Mouse (Mus musculus): ENCODE data around the gene Fbp1.
"Not testable (repeated sequence)": the region's sequence is repeated elsewhere in the genome, so short reads cannot be mapped to it uniquely, and the experiment has no call there.

Fbp1 gene

GRCm38 (mm10) chr13:62884536-62884935, 3.5 kb downstream of the Fbp1 start:
- no peak for DNase-seq (ENCODE audit: low spot score)

- DNase-seq (ENCODE audit: low spot score) = no peak
These were observed 4.2 kb downstream of the Fbp1 start for GRCm38 (mm10) chr13:62883925-62884324.

GRCm38 (mm10) chr13:62883436-62883835, 4.6 kb downstream of the Fbp1 start:
- DNase-seq (ENCODE audit: low spot score) = no peak

DNA sequence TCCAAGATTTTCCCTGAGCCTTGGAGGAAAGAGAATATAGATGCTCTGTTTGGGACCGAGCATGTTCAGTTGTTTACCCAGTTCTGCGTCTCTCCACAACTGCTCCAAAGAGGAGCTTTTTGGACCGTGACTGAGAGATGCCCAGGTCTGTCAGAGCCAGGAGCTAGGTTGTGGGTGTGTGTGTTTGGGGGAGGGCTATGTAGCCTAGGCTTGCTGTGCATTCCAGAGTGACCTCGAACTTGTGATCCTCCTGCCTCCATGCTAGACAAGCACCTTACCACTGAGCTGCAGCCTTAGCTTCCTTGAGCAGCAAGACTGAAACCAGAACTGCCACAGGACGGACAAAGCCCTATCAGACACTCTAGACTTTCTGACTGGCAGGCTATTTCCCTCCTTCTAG, 5.2 kb downstream of the Fbp1 start:
- no peak for DNase-seq (ENCODE audit: low spot score)

GRCm38 (mm10) chr13:62881336-62881735, 6.7 kb downstream of the Fbp1 start:
- DNase-seq (ENCODE audit: low spot score) = no peak

DNA sequence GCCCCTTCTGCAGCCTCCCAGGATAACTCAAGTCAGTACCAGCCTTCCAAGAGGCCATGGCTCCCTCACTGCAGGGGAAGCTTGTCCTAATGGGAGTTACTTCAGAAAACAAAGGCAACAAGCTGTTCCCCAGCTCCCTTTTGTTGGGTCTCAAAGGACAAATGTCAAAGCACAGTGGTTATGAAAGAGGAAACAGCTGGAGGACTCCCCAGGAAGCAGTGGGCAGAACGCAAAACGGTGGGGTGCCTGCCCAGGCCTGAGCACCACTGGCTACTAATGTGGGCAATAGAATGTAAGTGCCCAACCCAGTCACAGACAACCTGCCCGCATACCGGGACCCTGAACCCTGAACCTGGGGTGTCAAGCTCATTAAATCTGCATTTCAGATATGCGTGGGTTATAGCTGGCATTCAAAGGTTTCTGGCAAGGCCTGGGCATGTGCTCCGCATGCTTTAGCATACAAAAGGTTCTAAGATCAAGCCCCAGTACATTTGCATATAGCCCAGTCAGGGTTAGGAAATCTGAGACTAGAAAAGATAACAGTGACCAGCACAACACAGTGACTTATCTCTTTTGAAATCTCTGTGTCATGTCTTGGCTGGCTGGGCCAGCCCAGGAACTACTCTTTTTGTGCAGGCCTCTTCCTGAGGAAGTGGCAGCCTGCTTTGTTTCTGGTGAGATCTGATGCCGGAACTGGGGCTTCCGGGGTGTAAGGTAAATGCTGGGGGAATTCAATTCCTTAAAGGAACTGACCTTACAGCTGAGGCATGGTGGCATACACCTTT, 8.1 kb downstream of the Fbp1 start:
- DNase-seq (ENCODE audit: low spot score) = no peak

GRCm38 (mm10) chr13:62879411-62879810, 8.7 kb downstream of the Fbp1 start:
- DNase-seq (ENCODE audit: low spot score) = no peak

DNA sequence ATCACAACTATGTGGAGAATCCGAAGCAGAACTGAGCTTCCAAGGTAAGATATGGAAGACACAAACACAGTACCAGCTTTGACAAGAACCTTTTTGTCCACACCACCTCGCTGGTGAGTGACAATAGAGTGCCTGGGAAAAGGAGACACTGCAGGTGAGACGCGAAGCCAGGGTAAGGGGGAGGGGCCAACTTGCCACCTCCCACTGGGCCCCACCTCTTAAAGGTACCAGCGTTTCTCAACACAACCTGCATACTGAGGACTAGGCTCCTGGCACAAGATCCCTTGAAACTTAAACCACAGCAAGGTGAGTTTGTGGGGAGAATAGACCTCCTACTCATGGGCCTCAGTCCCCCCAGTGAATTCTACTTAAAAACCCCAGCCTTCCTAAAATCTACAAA, 10.8 kb downstream of the Fbp1 start:
- no peak for DNase-seq (ENCODE audit: low spot score)

- DNase-seq (ENCODE audit: low spot score) = no peak
These were observed 12.0 kb downstream of the Fbp1 start for GRCm38 (mm10) chr13:62876111-62876510.

DNA sequence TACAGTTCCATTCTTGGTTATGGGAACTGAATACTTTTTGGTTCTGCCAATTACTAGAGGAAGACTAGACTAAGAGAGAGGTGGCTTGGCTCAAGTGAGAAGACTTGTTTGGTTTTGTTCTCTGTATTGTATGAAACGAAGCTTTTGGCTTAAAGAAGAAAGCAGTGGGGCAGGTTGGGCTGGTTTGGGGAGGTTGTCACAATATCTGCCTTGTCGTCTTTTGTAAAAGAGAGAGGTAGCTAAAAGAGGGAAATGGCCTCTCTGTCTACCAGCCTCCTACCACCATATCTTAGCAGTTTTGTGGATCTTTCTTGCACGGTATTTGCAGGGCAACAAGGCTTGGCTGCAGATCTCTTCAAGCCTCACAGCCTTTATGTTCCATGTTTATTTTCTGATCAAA, 15.8 kb downstream of the Fbp1 start:
- no peak for DNase-seq (ENCODE audit: low spot score)

DNA sequence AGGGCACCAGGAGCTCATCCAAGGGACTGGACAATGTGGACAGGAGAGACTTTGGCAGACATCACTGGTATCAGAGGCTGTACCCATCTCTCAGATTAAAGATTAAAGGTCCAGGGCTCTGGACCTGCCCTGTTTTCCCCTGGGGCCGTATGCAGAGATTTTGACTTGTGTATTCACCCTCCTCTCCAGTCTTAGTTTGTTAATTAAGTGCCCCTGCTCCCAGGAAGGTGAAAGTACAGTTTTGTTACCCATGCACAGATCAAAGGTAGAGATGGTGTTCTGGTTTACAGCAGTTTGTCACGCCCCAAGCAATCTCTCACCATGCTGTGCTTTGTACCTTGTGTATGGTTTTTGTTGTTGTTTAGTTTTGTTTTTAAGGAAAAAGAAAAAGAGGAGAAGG, 17.5 kb downstream of the Fbp1 start:
- DNase-seq (ENCODE audit: low spot score) = no peak

- DNase-seq (ENCODE audit: low spot score) = no peak
These were observed 21.3 kb downstream of the Fbp1 start for GRCm38 (mm10) chr13:62866817-62867216.

DNA sequence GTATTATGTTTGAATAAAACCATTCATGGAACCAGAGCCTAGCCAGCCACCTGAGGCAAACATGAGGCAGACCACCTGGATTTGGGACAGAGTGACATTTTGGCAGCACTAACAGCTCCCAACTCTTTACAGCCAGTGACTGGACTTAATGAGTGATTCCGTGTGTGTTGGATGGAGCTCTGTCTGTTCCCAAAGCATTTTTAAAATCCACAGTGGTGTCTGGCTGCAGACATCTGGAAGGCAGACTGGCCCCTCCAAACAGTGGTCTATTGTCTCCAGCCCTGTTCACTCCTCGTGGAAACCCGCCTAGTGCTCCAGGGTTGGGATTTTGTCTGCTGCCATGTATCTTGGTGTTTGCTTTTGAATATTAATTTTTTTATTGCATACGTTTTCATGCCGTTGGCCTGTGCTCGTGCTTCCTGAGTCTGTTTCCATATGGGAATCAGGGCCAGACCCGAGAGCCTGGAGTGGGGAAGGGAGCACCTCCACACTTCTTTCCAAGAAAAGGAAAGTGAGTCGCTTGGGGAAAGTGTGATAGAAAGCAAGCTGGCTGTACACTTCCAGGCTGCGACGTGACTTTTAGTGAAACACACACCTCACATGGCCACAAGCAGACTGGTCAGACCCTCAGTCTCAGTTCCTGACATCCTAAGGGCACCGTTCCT, 22.3 kb downstream of the Fbp1 start:
- no peak for DNase-seq (ENCODE audit: low spot score)

GRCm38 (mm10) chr13:62863771-62864170, 24.3 kb downstream of the Fbp1 start:
- DNase-seq (ENCODE audit: low spot score) = no peak

GRCm38 (mm10) chr13:62862875-62863274, 25.2 kb downstream of the Fbp1 start:
- no peak for DNase-seq (ENCODE audit: low spot score)

- no peak for DNase-seq (ENCODE audit: low spot score)
These were observed 28.0 kb downstream of the Fbp1 start for GRCm38 (mm10) chr13:62860068-62860467.

GRCm38 (mm10) chr13:62859251-62859650, 28.8 kb downstream of the Fbp1 start:
- not testable (repeated sequence) for DNase-seq (ENCODE audit: low spot score)

- no peak for DNase-seq (ENCODE audit: low spot score)
These were observed 29.9 kb downstream of the Fbp1 start, which contains the start of gene Fbp2 for GRCm38 (mm10) chr13:62857941-62858915. Gene Fbp2, minus strand, starts transcription at chr13:62858422.

DNA sequence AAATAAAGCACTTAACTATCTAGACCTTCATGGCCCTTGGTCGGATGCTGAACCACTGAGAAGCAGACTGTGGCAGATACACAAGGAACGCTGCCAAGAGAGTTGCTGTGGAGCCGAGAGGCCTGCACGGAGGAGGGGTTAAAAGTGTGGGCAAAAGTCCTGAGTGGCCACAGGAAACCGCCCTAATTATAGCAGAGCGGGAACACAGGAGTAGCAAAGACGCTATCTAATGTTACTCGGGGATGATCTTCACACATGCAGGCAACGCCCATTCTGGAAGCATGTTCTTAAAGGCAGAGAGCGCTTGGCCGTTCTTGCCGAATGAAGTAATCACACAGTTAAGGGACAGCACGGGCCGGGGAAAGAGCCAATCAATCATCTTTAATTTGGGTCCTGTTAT, 31.2 kb downstream of the Fbp1 start:
- DNase-seq (ENCODE audit: low spot score) = no peak

DNA sequence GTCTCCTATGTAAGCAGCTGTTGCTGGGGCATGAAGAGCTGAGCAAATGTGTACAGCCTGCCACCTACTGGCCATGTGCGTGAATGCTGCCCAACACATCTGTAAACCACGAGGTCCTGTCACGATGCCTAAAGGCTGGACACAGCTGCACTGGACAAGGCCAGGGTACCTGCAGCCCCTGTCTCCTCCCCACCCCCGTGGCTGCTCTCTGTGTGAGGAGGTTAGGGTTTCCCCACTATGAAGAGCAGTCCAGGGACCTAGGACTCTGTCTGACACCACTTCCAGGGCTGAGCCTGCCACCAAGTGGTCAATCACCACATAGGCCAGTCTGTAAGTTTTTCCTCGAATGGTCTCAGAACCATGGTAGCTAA, 31.8 kb downstream of the Fbp1 start:
- peak; percentile 51 for DNase-seq (ENCODE audit: low spot score)

DNA sequence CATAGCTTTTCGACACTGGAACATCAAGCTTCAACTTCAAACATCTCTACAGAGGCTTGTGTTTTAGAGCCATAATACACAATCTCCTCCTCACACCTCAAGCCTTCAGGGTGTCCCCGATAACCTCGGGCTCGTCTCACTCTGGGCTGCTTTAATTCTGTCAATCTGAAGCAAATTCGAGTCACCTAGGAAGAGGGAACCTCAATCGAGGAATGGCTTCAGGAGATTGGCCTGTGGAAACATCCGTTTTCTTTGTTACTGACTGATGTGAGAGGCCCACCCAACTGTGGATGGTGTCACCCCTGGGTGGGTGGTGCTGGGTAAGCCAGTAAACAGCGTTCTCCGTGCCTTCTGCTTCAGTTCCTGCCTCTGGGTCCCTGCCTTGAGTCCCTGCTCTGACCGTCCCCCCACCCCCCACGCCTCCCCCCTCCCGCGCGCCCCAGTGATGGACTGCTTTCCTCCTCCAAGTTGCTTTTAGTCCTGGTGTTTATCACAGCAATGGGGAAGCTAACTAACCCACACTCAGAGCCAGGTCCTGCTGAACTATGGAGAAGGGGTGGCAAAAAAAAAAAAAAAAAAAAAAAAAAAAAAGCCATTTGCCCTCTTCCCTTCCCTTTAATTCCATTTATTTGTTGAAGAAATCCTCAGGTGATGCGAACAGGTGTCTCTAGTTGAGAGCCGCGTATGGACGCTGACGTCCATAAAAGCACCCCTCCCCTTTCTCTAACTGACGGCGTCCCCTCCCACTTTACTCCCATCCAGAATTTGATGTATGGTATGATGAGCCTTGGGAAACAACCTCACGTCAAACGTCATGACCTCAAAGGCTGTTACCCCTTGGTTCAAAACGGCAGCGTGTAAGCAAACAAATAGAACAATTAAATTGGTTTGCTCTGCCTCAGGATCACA, 32.4 kb downstream of the Fbp1 start:
- DNase-seq (ENCODE audit: low spot score) = no peak

All from layer of hippocampus, adult 9-10 months (tissue).